Mouse (Mus musculus): Measurements from ENCODE around the gene C1qtnf12. TPM values are rescaled to one million over a fixed set of nuclear protein-coding genes. Genes with fewer than 3 reads are reported as not detected.

C1qtnf12 gene
- polyA plus RNA-seq (2015; fragmentation: Nextera tagmentation; extraction: Ambion mirVana) = 32.4 and 35.1 TPM in 2 replicates

DNA sequence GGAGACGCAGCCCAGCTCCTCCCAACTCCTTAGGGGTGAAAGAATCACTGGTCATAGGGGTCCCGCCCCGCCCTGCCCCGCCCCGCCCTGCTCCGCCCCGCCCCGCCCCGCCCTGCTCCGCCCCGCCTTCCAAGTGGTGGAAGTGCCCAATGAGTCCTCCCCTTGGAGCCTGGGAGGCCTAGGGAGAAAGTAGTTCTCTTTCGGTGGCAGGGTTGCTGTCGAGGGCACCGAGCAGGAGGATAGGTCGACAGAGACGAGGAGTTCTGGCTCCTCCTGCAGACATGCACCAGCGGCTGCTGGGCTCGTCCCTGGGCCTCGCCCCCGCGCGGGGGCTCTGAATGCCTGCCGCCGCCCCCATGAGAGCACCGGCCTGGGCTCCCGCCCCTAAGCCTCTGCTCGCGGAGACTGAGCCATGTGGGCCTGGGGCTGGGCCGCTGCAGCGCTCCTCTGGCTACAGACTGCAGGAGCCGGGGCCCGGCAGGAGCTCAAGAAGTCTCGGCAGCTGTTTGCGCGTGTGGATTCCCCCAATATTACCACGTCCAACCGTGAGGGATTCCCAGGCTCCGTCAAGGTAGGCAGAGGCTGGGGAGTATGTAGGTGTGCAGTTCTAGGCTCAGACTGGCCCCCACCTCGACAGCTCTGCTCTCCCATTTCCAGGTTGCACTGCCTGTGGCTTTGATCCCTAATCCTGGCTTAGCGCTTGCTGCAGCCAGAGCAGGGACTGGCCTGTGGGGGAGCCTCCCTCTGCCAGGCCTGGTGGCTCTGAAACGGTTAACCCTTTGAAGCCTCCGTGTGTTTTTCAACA lies at the start of gene C1qtnf12:
Gene C1qtnf12 (plus strand): TSS at position 152 of the 805 bp plus-strand sequence.

GRCm38 (mm10) chr4:155943534-155944249 lies 18.4 kb upstream of the C1qtnf12 start, which contains the start of gene Ube2j2:
Gene Ube2j2 (plus strand): TSS chr4:155943831.

DNA sequence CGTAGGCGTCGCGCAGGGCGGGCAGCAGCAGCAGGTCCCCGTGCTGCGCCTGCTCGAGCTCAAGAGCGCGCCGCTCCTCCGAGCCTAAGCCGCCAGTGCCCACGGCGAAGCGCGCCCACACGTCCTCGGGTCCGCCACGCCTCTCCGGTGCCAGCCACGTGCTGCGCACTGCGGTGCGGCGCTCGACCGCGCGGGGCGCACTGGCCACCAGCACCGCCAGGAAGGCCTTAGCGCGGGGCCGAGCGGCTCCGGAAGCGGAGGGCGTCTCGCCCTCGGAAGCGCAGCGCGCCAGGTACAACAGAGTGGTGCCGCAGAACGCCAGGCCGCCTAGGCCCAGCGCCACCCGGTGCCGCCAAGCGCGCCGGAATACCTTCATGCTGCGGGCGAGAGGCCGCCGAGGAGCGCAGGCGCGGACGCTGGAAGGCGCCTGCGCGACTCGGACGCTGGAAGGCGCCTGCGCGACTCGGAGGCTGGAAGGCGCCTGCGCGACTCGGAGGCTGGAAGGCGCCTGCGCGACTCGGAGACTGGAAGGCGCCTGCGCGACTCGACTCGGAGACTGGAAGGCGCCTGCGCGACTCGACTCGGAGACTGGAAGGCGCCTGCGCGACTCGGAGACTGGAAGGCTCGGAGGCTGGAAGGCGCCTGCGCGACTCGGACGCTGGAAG lies 30.3 kb downstream of the C1qtnf12 start, which contains the start of the genes B3galt6 and Sdf4:
Gene B3galt6 (minus strand): TSS at position 409 of the 665 bp plus-strand sequence.
Gene Sdf4 (plus strand): TSS at position 632 of the 665 bp plus-strand sequence.

DNA sequence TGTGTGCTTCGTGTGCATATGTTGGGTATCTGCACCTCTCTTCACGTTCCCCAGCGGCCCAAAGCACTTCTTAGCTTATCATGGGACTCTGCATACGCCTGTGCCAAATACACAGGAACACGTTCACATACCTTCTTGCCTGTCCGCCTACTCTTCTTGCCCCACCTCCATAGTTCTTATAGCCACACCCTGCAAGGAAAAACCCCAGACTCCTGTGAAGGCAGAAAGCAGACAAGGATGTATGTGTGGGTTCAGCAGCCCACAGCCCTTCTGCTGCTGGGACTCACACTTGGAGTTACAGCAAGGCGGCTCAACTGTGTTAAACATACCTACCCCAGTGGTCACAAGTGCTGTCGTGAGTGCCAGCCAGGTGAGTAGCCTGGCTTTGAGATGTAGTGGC lies 51.5 kb downstream of the C1qtnf12 start, which contains the start of gene Tnfrsf4:
Gene Tnfrsf4 (plus strand): TSS at position 207 of the 400 bp plus-strand sequence.

Other genes with a start within 250 kb of the C1qtnf12 start
- 0.35 and 0.58 TPM in 2 replicates for gene Tmem240, start 227.5 kb upstream of the C1qtnf12 start, polyA plus RNA-seq (2015; fragmentation: Nextera tagmentation; extraction: Ambion mirVana)
- gene Atad3a, start 201.2 kb upstream of the C1qtnf12 start, polyA plus RNA-seq (2015; fragmentation: Nextera tagmentation; extraction: Ambion mirVana) = 43.9 and 46.1 TPM in 2 replicates
- gene Vwa1, start 187.6 kb upstream of the C1qtnf12 start, polyA plus RNA-seq (2015; fragmentation: Nextera tagmentation; extraction: Ambion mirVana) = 47.5 and 51.7 TPM in 2 replicates
- gene Tmem88b, start 176.4 kb upstream of the C1qtnf12 start, polyA plus RNA-seq (2015; fragmentation: Nextera tagmentation; extraction: Ambion mirVana) = 0.40 and 0.45 TPM in 2 replicates
- 0.16 and 0.24 TPM in 2 replicates for gene Ankrd65, start 171.9 kb upstream of the C1qtnf12 start, polyA plus RNA-seq (2015; fragmentation: Nextera tagmentation; extraction: Ambion mirVana)
- gene Mrpl20, start 159.4 kb upstream of the C1qtnf12 start, polyA plus RNA-seq (2015; fragmentation: Nextera tagmentation; extraction: Ambion mirVana) = 437 and 466 TPM in 2 replicates
- gene Ccnl2, start 149.8 kb upstream of the C1qtnf12 start, polyA plus RNA-seq (2015; fragmentation: Nextera tagmentation; extraction: Ambion mirVana) = 104 and 106 TPM in 2 replicates
- 119 and 125 TPM in 2 replicates for gene Aurkaip1, start 131.0 kb upstream of the C1qtnf12 start, polyA plus RNA-seq (2015; fragmentation: Nextera tagmentation; extraction: Ambion mirVana)
- gene Mxra8, start 122.6 kb upstream of the C1qtnf12 start, polyA plus RNA-seq (2015; fragmentation: Nextera tagmentation; extraction: Ambion mirVana) = 126 and 133 TPM in 2 replicates
- 5.5 and 8.2 TPM in 2 replicates for gene Dvl1, start 114.9 kb upstream of the C1qtnf12 start, polyA plus RNA-seq (2015; fragmentation: Nextera tagmentation; extraction: Ambion mirVana)
- gene Tas1r3, start 99.0 kb upstream of the C1qtnf12 start, polyA plus RNA-seq (2015; fragmentation: Nextera tagmentation; extraction: Ambion mirVana) = 0.12 and 0.15 TPM in 2 replicates
- gene Cptp, start 92.9 kb upstream of the C1qtnf12 start, polyA plus RNA-seq (2015; fragmentation: Nextera tagmentation; extraction: Ambion mirVana) = 11.3 and 12.5 TPM in 2 replicates
- gene Ints11, start 92.8 kb upstream of the C1qtnf12 start, polyA plus RNA-seq (2015; fragmentation: Nextera tagmentation; extraction: Ambion mirVana) = 27.6 and 27.8 TPM in 2 replicates
- gene Pusl1, start 70.5 kb upstream of the C1qtnf12 start, polyA plus RNA-seq (2015; fragmentation: Nextera tagmentation; extraction: Ambion mirVana) = 37.0 and 40.7 TPM in 2 replicates
- gene Acap3, start 70.5 kb upstream of the C1qtnf12 start, polyA plus RNA-seq (2015; fragmentation: Nextera tagmentation; extraction: Ambion mirVana) = 9.9 and 10.4 TPM in 2 replicates
- 69.0 and 72.3 TPM in 2 replicates for gene Ube2j2, start 18.5 kb upstream of the C1qtnf12 start, polyA plus RNA-seq (2015; fragmentation: Nextera tagmentation; extraction: Ambion mirVana)
- 9.5 and 10.8 TPM in 2 replicates for gene B3galt6, start 30.3 kb downstream of the C1qtnf12 start, polyA plus RNA-seq (2015; fragmentation: Nextera tagmentation; extraction: Ambion mirVana)
- 117 and 120 TPM in 2 replicates for gene Sdf4, start 30.6 kb downstream of the C1qtnf12 start, polyA plus RNA-seq (2015; fragmentation: Nextera tagmentation; extraction: Ambion mirVana)
- gene Tnfrsf4, start 51.5 kb downstream of the C1qtnf12 start, polyA plus RNA-seq (2015; fragmentation: Nextera tagmentation; extraction: Ambion mirVana) = 0.46 and 0.61 TPM in 2 replicates
- 1.2 and 1.8 TPM in 2 replicates for gene Tnfrsf18, start 63.8 kb downstream of the C1qtnf12 start, polyA plus RNA-seq (2015; fragmentation: Nextera tagmentation; extraction: Ambion mirVana)
- 1.7 and 2.4 TPM in 2 replicates for gene Ttll10, start 97.1 kb downstream of the C1qtnf12 start, polyA plus RNA-seq (2015; fragmentation: Nextera tagmentation; extraction: Ambion mirVana)
- 5.8 and 6.9 TPM in 2 replicates for gene 9430015G10Rik, start 147.7 kb downstream of the C1qtnf12 start, polyA plus RNA-seq (2015; fragmentation: Nextera tagmentation; extraction: Ambion mirVana)
- 1.2 and 1.4 TPM in 2 replicates for gene Rnf223, start 168.2 kb downstream of the C1qtnf12 start, polyA plus RNA-seq (2015; fragmentation: Nextera tagmentation; extraction: Ambion mirVana)
- gene Agrn, start 235.2 kb downstream of the C1qtnf12 start, polyA plus RNA-seq (2015; fragmentation: Nextera tagmentation; extraction: Ambion mirVana) = 21.2 and 22.6 TPM in 2 replicates
- 5.7 and 11.4 TPM in 2 replicates for gene Isg15, start 238.5 kb downstream of the C1qtnf12 start, polyA plus RNA-seq (2015; fragmentation: Nextera tagmentation; extraction: Ambion mirVana)
- gene AW011738, start 241.0 kb downstream of the C1qtnf12 start, polyA plus RNA-seq (2015; fragmentation: Nextera tagmentation; extraction: Ambion mirVana) = 0.70 and 0.96 TPM in 2 replicates

Data from urinary bladder, postnatal 0 days (tissue).